Mouse (Mus musculus) thymus, postnatal 0 days (tissue): Measurements from ENCODE around the gene Olfr811. TPM values are rescaled to one million over a fixed set of nuclear protein-coding genes. Genes with fewer than 3 reads are reported as not detected.

ENCODE experiments used
- DNase-seq: peaks from one replicate; pipeline ENCODE4 v3.0.0-alpha.2; 2015; ENCODE audit warnings: low spot score
- polyA plus RNA-seq: library from polyadenylated mRNA; unstranded; fragments of >200 nt; fragmentation: Nextera tagmentation; extraction: Ambion mirVana; gene quantifications from 2 replicates; pipeline ENCODE4 v1.2.1, GENCODE M21; 2015

The Olfr811 gene
- polyA plus RNA-seq = not detected in 2 replicates

DNA sequence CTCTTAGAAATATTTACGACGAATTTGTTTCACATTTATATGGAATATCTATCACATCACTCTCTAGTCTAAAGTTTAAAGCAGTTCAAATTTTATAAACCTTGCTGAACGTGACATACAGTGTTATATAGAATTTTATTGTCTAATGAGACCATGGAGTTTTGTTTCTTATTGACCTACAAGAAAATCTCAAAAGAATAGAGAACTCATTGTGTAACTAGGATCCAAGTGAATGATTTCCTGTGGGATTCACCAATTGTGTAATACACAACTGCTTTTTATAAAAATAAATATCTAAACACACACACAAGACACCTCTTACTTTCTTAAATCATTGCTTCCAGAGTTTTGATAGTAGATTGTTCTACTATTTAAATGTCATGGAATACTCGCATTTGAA, at the start of gene Olfr811:
Olfr811 (minus strand) TSS at position 101 of the 400 bp plus-strand sequence.
- no peak for DNase-seq

DNA sequence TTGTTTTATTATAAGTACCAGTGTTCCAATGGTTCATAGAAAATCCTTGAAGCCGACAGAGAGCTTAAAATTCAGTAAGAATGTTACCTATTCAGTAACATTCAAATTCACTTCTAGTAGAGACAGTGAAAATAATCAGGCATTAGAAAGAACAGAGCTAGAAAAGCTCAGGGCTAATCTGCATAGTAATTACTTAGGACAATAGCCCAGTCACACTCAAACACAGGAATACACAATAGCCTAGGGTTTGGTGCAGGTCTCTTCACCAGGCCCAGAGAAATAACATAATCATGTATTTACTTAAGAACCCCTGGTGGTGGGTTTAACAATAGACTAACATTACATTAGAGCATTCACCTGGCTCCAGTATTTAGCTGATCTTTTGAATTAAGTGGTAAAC, 43.1 kb upstream of the Olfr811 start:
- no peak for DNase-seq

DNA sequence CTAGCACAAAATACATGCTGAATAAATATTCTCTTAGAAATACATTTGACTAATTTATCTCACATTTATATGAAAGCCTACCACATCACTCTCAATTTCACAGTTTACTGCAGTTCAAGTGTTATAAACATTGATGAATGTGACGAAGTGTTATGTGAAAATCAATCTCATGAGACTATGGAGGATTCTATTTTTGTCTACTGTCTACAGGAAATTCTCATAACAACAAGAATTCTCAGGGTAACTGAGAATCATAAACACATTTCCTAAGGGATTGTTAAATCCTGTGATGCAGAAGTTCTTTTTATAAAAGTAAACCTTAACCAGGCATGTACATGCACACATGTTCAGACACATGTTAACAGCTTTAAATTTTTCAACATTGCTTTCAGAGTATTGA, 41.8 kb upstream of the Olfr811 start, which contains the start of gene Olfr812:
Olfr812 (minus strand) TSS at position 101 of the 400 bp plus-strand sequence.
- DNase-seq = no peak

DNA sequence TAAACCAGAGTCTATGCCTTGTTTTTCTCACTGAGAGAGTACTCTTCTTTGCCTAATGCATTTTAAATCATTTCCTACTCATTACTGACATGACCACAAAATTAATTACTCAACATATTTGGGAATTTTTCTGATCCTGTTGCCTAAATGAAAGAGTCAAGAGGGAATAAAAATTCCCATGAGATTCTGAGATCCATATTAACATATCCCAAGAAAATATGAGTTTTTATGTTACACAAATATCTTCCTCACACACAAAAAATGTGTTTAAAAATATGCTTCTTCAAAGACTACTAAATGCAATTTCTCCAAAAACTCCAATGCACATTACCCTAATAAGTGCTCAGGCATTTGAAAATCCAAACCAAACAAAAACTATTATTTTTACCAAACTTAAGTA, 9.4 kb downstream of the Olfr811 start, which contains the start of gene Olfr810:
Olfr810 (minus strand) TSS at position 101 of the 400 bp plus-strand sequence.
- no peak for DNase-seq

DNA sequence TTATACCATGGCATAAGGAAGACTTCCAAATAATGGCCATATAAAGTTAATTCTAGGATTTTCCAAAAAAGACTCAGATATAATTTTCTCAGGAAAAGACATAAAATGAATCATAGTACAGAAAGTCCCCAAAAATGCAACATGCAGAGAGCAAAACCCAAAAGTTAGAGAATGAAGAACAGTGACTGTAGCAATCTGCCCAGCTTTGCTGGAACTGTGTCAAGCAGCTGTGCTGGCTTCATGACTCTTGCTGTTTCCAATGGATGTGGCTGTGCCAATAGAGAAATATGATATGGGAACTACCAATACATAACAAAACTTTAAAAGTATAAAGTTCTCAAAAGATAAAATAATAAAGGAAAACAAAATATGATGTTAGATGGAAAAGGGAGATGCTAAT, 26.1 kb downstream of the Olfr811 start:
- no peak for DNase-seq

DNA sequence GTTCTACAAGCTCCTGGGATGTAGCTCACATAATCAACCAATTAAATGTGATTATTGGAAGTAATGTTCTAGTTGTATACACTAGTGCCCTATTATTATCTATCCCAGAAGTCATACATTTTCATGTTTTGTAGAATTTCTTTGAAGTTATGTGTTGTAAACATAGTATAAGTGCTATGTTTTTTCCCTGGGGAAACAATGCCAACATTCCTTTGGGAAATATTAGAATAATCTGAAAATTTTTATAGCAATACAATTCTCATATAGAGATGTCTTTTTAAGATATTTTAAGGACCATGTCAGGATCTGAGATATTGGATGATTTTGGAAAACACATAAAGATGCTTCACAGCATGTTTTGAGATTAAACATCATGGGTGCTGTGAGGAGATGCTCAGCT, 29.9 kb downstream of the Olfr811 start, which contains the start of gene Olfr809:
Olfr809 (plus strand) TSS at position 301 of the 400 bp plus-strand sequence.
- DNase-seq = no peak

DNA sequence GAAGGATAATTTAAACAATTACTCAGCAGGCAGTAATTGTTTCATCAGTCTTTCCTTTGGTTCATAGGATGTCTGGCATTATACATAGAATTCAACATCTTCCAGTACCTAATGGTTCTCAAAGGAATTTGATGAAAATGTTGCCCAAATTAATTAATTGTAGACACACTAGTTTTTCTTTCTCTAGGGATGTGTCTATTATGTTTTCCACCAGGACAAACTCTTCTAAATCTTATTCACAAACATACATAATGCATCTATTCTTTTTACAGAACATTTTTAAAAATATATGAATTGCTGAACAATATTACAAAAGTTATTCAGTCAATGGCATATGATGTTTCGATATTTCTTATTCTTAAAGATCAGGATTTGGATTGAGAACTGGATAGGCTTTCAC, 39.0 kb downstream of the Olfr811 start, which contains the start of gene Olfr808:
Olfr808 (plus strand) TSS at position 301 of the 400 bp plus-strand sequence.
- no peak for DNase-seq

DNA sequence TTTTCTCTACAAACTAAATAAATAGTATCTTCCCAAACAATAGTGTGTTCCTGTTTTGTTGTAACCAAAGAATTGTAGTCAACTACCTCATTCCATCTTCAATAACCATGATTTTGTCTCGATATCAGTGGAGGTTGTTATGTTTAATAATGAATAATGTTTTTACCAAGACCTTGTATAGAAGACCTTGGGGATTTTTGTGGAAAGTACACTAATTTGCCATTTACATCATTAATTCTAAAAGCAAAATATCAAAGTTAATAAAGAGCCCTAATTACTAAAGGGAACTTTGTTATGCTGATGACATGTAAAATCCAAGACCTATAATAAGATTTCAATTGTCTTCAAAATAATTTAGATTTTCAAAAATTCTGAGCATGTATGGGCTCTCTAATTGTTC, 46.5 kb downstream of the Olfr811 start, which contains the start of gene Olfr807:
Olfr807 (minus strand) TSS at position 101 of the 400 bp plus-strand sequence.
- no peak for DNase-seq

Other genes with a start within 250 kb of the Olfr811 start
- not detected in 2 replicates for gene Olfr794, start 236.7 kb downstream of the Olfr811 start, polyA plus RNA-seq
- gene Olfr796, start 191.8 kb downstream of the Olfr811 start, polyA plus RNA-seq = not detected in 2 replicates
- gene Olfr798, start 176.5 kb downstream of the Olfr811 start, polyA plus RNA-seq = not detected in 2 replicates
- gene Olfr799, start 166.9 kb downstream of the Olfr811 start, polyA plus RNA-seq = not detected in 2 replicates
- gene Olfr800, start 146.7 kb downstream of the Olfr811 start, polyA plus RNA-seq = not detected in 2 replicates
- gene Olfr801, start 130.5 kb downstream of the Olfr811 start, polyA plus RNA-seq = not detected in 2 replicates
- 0.05 and 0.09 TPM in 2 replicates for gene Olfr802, start 116.2 kb downstream of the Olfr811 start, polyA plus RNA-seq
- not detected in 2 replicates for gene Olfr803, start 110.1 kb downstream of the Olfr811 start, polyA plus RNA-seq
- not detected in 2 replicates for gene Olfr804, start 101.2 kb downstream of the Olfr811 start, polyA plus RNA-seq
- gene Olfr805, start 75.0 kb downstream of the Olfr811 start, polyA plus RNA-seq = not detected in 2 replicates
- not detected in 2 replicates for gene Olfr806, start 62.5 kb downstream of the Olfr811 start, polyA plus RNA-seq
- gene Olfr807, start 46.6 kb downstream of the Olfr811 start, polyA plus RNA-seq = not detected in 2 replicates
- not detected in 2 replicates for gene Olfr808, start 38.9 kb downstream of the Olfr811 start, polyA plus RNA-seq
- not detected in 2 replicates for gene Olfr809, start 29.8 kb downstream of the Olfr811 start, polyA plus RNA-seq
- not detected in 2 replicates for gene Olfr810, start 9.5 kb downstream of the Olfr811 start, polyA plus RNA-seq
- gene Olfr812, start 41.7 kb upstream of the Olfr811 start, polyA plus RNA-seq = not detected in 2 replicates
- not detected in 2 replicates for gene Olfr813, start 51.0 kb upstream of the Olfr811 start, polyA plus RNA-seq
- not detected in 2 replicates for gene Olfr814, start 75.5 kb upstream of the Olfr811 start, polyA plus RNA-seq
- not detected in 2 replicates for gene Olfr815, start 101.5 kb upstream of the Olfr811 start, polyA plus RNA-seq
- not detected in 2 replicates for gene Olfr816, start 111.2 kb upstream of the Olfr811 start, polyA plus RNA-seq
- gene Olfr818, start 144.7 kb upstream of the Olfr811 start, polyA plus RNA-seq = not detected in 2 replicates
- not detected in 2 replicates for gene Olfr819, start 162.9 kb upstream of the Olfr811 start, polyA plus RNA-seq
- gene Olfr247, start 171.7 kb upstream of the Olfr811 start, polyA plus RNA-seq = not detected in 2 replicates
- not detected in 2 replicates for gene Gm10310, start 180.7 kb upstream of the Olfr811 start, polyA plus RNA-seq
- not detected in 2 replicates for gene Olfr820, start 208.2 kb upstream of the Olfr811 start, polyA plus RNA-seq
- gene Olfr821, start 226.0 kb upstream of the Olfr811 start, polyA plus RNA-seq = not detected in 2 replicates